Mouse (Mus musculus) MEL (cell line): ENCODE results near the gene Erbin. TPM values are rescaled to one million over a fixed set of nuclear protein-coding genes. Genes with fewer than 3 reads are reported as not detected.
A peak's percentile ranks its signal among the peaks of the same experiment; 100 is the strongest.

ENCODE experiments used
- DNase-seq: peaks from one replicate; pipeline ENCODE4 v3.0.0; 2011; ENCODE audit warnings: low read depth, low spot score
- H3K27ac ChIP-seq: 2 replicates; pipeline ENCODE4 v1.5.1; 2012; ENCODE audit warnings: low read depth, mild to moderate bottlenecking, control low read depth, low read length, moderate library complexity; ENCODE audit not compliant: control insufficient read depth
- H3K27me3 ChIP-seq, 2 experiments: fragments of 150-350 bp in 1 of 2; sonication (generic) in 1 of 2; 2 replicates each; pipeline ENCODE4 v1.6.1; 2012; ENCODE audit warnings: low read length in 2 of 2, mild to moderate bottlenecking in 2 of 2, improper control_type of control experiment in 1 of 2, moderate library complexity in 1 of 2; ENCODE audit not compliant: insufficient read depth in 2 of 2, control insufficient read depth in 1 of 2
- H3K36me3 ChIP-seq, 2 experiments: 2 replicates each; pipeline ENCODE4 v1.6.1; 2012 to 2014; ENCODE audit warnings: low read length in 2 of 2, improper control_type of control experiment in 1 of 2, inconsistent platforms in 1 of 2, mild to moderate bottlenecking in 1 of 2; ENCODE audit not compliant: insufficient read depth in 2 of 2, control insufficient read depth in 1 of 2
- H3K4me1 ChIP-seq, 2 experiments: fragments of 150-350 bp in 1 of 2; sonication (generic) in 1 of 2; 2 replicates each; pipeline ENCODE4 v1.6.1; 2012; ENCODE audit warnings: low read length in 2 of 2, improper control_type of control experiment in 1 of 2, mild to moderate bottlenecking in 1 of 2; ENCODE audit not compliant: insufficient read depth in 2 of 2, control insufficient read depth in 1 of 2
- H3K4me3 ChIP-seq, 2 experiments: fragments of 150-350 bp in 1 of 2; sonication (generic) in 1 of 2; 2 replicates each; pipeline ENCODE4 v1.5.1; 2012; ENCODE audit warnings: low read depth in 2 of 2, low read length in 2 of 2, mild to moderate bottlenecking in 2 of 2, moderate library complexity in 2 of 2, control low read depth in 1 of 2, improper control_type of control experiment in 1 of 2; ENCODE audit not compliant: control insufficient read depth in 1 of 2, insufficient read depth in 1 of 2
- H3K79me2 ChIP-seq: 2 replicates; pipeline ENCODE4 v1.6.1; 2012; ENCODE audit warnings: mild to moderate bottlenecking, low read length, moderate library complexity; ENCODE audit not compliant: control insufficient read depth, poor library complexity, insufficient read depth
- H3K9ac ChIP-seq: 2 replicates; pipeline ENCODE4 v1.6.1; 2012; ENCODE audit warnings: low read depth, mild to moderate bottlenecking, control low read depth, low read length, moderate library complexity; ENCODE audit not compliant: control insufficient read depth, poor library complexity, severe bottlenecking
- H3K9me3 ChIP-seq: fragments of 150-350 bp; sonication (generic); replicated peaks from 2 replicates; pipeline ENCODE4 v1.6.1; 2012; ENCODE audit warnings: mild to moderate bottlenecking, low read length, improper control_type of control experiment, moderate library complexity; ENCODE audit not compliant: insufficient read depth
- ELF1 ChIP-seq: IDR thresholded peaks from 2 replicates; pipeline ENCODE4 v1.6.1; 2014; ENCODE audit warnings: low read depth, mild to moderate bottlenecking, inconsistent platforms, low read length, improper control_type of control experiment, moderate library complexity
- EP300 ChIP-seq, 2 experiments: IDR thresholded peaks; 2 replicates each; pipeline ENCODE4 v1.6.1; 2011; ENCODE audit warnings: improper control_type of control experiment in 2 of 2, low read length in 2 of 2, low read depth in 1 of 2, mild to moderate bottlenecking in 1 of 2
- ETS1 ChIP-seq: IDR thresholded peaks from 2 replicates; pipeline ENCODE4 v1.6.1; 2012; ENCODE audit warnings: low read depth, mild to moderate bottlenecking, inconsistent platforms, low read length, improper control_type of control experiment, moderate library complexity
- GATA1 ChIP-seq: IDR thresholded peaks from 2 replicates; pipeline ENCODE4 v1.6.1; 2011; ENCODE audit warnings: low read depth, low read length, improper control_type of control experiment
- MEF2A ChIP-seq: IDR thresholded peaks from 2 replicates; pipeline ENCODE4 v1.6.1; 2014; ENCODE audit warnings: low read depth, mild to moderate bottlenecking, inconsistent platforms, low read length, improper control_type of control experiment; ENCODE audit not compliant: poor library complexity, insufficient replicate concordance, severe bottlenecking; ENCODE audit errors: extremely low read depth
- NRF1 ChIP-seq: IDR thresholded peaks from 2 replicates; pipeline ENCODE4 v1.6.1; 2014; ENCODE audit warnings: low read depth, mild to moderate bottlenecking, inconsistent platforms, low read length, improper control_type of control experiment, moderate library complexity; ENCODE audit not compliant: poor library complexity, insufficient read depth, severe bottlenecking
- RAD21 ChIP-seq: IDR thresholded peaks from 2 replicates; pipeline ENCODE4 v1.6.1; 2011; ENCODE audit warnings: mild to moderate bottlenecking, low read depth, low read length, improper control_type of control experiment
- RCOR1 ChIP-seq: IDR thresholded peaks from 2 replicates; pipeline ENCODE4 v1.6.1; 2012; ENCODE audit warnings: low read depth, mild to moderate bottlenecking, inconsistent platforms, low read length, improper control_type of control experiment
- SMC3 ChIP-seq: IDR thresholded peaks from 2 replicates; pipeline ENCODE4 v1.6.1; 2011; ENCODE audit warnings: low read depth, low read length, improper control_type of control experiment
- TCF12 ChIP-seq: IDR thresholded peaks from 2 replicates; pipeline ENCODE4 v1.6.1; 2014; ENCODE audit warnings: low read depth, mild to moderate bottlenecking, inconsistent platforms, low read length, improper control_type of control experiment, moderate library complexity
- USF2 ChIP-seq, 2 experiments: IDR thresholded peaks; 2 replicates each; pipeline ENCODE4 v1.6.1; 2011 to 2012; ENCODE audit warnings: improper control_type of control experiment in 2 of 2, low read length in 2 of 2, borderline replicate concordance in 1 of 2, inconsistent platforms in 1 of 2, low read depth in 1 of 2, mild to moderate bottlenecking in 1 of 2; ENCODE audit not compliant: insufficient read depth in 1 of 2
- ZC3H11A ChIP-seq: IDR thresholded peaks from 2 replicates; pipeline ENCODE4 v1.6.1; 2012; ENCODE audit warnings: low read depth, mild to moderate bottlenecking, inconsistent platforms, low read length, improper control_type of control experiment
- ZNF384 ChIP-seq: IDR thresholded peaks from 2 replicates; pipeline ENCODE4 v1.6.1; 2012; ENCODE audit warnings: low read depth, mild to moderate bottlenecking, inconsistent platforms, low read length, improper control_type of control experiment
- polyA plus RNA-seq, 2 experiments: library from polyadenylated mRNA; stranded (reverse) in 1 of 2; unstranded in 1 of 2; fragments of >175 nt in 1 of 2; fragments of >200 nt in 1 of 2; gene quantifications; 2 replicates each; pipeline versions ENCODE4 v1.2.1 to v1.2.4; 2012; ENCODE audit warnings: low replicate concordance in 2 of 2, low read depth in 1 of 2; ENCODE audit not compliant: insufficient read length in 2 of 2, insufficient read depth in 1 of 2, missing spikeins in 1 of 2
- total RNA-seq: library from RNA; depleted of rRNA; stranded (reverse); fragments of 300-350 nt; gene quantifications from 2 replicates; pipeline ENCODE4 v1.2.3, GENCODE M21; 2012

Gene Erbin
- total and polyA plus RNA-seq, 3 experiments, result 15.2 to 18.6 TPM; not detected in 1

GRCm38 (mm10) chr13:103957175-103957940, 37.0 kb upstream of the Erbin start:
- Histone ChIP-seq H3K79me2 (no peaks in the 10 kb centered on the region), H3K9ac (no peak overlapping the region), H3K36me3 (peaks cover 0 to 3% of the 10 kb centered on the region in 2 experiments; a peak in 2 of 4 replicates), H3K27me3 (no peaks in the 10 kb centered on the region), H3K4me1 (peaks cover 3 to 9% of the 10 kb centered on the region in 2 experiments; a peak in 3 of 4 replicates), H3K9me3 (no peaks in the 10 kb centered on the region)
- TF ChIP-seq RAD21, result no peak
- no peak for TF ChIP-seq NRF1
- TF ChIP-seq ETS1, result 0 out of 2 replicates have a peak, but pooled peaks have one; percentile 28
- TF ChIP-seq TCF12, result peak; percentile 76
- TF ChIP-seq GATA1, result peak; percentile 46; the same call in 1 of the 2 replicates
- TF ChIP-seq ZC3H11A, result 0 out of 2 replicates have a peak, but pooled peaks have one; percentile 2
- peak; percentile 31 to 56; a peak in 1 of 4 replicates for TF ChIP-seq EP300 (IDR thresholded peaks at IDR 0.05; ENCODE audit: low read depth in 1 of 2, low read length in 2 of 2)
- peak; percentile 65 for TF ChIP-seq ELF1
- TF ChIP-seq ZNF384, result no peak
- TF ChIP-seq USF2 (IDR thresholded peaks at IDR 0.05; ENCODE audit: borderline replicate concordance in 1 of 2, insufficient read depth in 1 of 2, low read depth in 1 of 2, low read length in 2 of 2), result no peak
- TF ChIP-seq, all 39 proteins: peak for 6
- peak; percentile 44 for DNase-seq
- Histone ChIP-seq H3K4me3 (peak overlapping the region in 1 of 2 experiments; percentile 12; a peak in 1 of 4 replicates), H3K27ac (no peak overlapping the region)

- TF ChIP-seq GATA1 (no peak), SMC3 (no peak), RCOR1 (no peak), MEF2A (no peak), ZC3H11A (no peak)
- TF ChIP-seq, all 39 proteins: peak for 0
- DNase-seq, result no peak
These were observed 35.3 kb upstream of the Erbin start for GRCm38 (mm10) chr13:103955652-103956051.

More at GRCm38 (mm10) chr13:103955652-103956051, 35.3 kb upstream of the Erbin start:
- Histone ChIP-seq H3K4me1 (peaks cover 3 to 9% of the 10 kb centered on the region in 2 experiments; a peak in 3 of 4 replicates), H3K9ac (no peak overlapping the region), H3K9me3 (no peaks in the 10 kb centered on the region), H3K27ac (no peak overlapping the region), H3K79me2 (no peaks in the 10 kb centered on the region), H3K27me3 (no peaks in the 10 kb centered on the region), H3K36me3 (peaks cover 0 to 3% of the 10 kb centered on the region in 2 experiments; a peak in 2 of 4 replicates), H3K4me3 (no peak overlapping the region)
